Mouse (Mus musculus): ENCODE measurements around the gene Gm45716.
A peak's percentile ranks its signal among the peaks of the same experiment; 100 is the strongest.

Gm45716 gene

DNA sequence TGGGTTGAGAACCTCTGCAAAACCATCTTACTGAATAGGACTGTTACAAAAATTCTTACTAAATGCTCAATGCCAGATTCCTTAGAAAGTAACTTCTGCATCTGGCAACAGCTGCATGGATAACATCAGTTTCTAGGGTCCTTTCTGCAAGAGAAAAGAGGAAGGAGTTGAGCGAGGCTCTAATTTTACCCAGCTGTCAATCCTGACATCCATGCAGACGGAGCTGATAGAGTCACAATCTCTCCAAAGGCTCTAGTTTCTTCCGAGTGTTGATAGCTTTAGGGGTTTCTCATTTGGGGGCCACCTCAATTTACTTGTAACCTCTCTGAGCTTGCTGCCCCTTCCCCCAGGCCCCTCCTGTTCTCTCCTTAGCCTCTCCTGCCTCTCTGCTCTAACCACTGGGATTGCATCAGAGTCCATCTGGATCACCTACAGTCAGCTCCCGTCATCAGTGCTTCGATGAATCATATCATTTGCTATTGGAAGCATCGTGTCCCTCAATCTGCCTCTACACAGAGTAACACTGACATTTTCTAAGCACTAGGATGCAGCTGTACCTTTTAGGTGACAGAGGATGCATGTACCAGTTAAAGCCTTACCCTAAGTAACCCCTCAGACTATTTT is 32.7 kb downstream of the Gm45716 start:
- DNase-seq, result no peak

DNA sequence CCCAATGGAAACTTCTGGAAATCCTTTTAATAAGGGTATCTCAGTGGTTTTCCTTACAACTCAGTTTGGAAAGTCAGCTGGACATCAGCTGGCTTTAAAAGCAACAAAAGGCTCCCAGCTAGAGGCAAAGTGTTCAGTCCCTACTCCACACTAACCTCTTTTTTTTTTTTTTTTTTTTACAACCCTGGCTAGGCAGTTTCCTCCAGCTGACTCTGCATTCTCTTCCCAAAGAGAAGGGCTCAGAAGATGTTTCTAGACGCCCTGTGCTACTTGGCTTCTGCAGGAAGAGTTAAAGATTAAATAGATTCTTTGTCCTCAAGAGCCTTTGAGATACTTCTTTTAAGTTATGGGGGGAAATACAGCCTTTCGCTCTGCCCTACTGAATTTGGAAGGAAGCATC is 33.3 kb downstream of the Gm45716 start:
- DNase-seq, result no peak

DNA sequence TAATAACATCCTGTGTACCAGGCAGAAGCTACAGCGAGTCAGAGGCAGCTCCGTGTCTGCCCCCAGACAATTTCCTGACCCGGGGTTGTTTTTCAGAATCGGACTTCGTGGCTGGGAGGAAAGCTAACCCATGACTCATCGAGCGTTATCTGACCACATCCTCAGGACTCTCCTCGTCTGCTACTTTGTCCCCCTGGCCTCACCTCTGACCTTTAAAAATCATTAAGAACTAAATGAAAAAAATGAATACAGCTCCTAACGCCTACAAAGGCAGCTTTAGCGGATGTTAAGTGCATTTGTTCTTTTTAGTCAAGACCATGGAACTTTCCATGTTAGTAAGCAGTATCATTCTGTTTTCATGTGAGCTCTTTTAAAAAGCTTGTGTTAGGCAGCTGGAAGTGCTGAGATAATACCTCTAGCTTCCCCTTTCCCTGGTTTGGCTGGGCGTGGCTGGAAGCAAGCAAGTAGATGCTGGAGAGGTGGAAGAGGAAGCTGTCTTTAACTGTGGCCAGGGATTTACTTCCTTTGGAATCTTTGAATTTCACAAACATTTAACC is 37.5 kb downstream of the Gm45716 start:
- DNase-seq, result no peak

DNA sequence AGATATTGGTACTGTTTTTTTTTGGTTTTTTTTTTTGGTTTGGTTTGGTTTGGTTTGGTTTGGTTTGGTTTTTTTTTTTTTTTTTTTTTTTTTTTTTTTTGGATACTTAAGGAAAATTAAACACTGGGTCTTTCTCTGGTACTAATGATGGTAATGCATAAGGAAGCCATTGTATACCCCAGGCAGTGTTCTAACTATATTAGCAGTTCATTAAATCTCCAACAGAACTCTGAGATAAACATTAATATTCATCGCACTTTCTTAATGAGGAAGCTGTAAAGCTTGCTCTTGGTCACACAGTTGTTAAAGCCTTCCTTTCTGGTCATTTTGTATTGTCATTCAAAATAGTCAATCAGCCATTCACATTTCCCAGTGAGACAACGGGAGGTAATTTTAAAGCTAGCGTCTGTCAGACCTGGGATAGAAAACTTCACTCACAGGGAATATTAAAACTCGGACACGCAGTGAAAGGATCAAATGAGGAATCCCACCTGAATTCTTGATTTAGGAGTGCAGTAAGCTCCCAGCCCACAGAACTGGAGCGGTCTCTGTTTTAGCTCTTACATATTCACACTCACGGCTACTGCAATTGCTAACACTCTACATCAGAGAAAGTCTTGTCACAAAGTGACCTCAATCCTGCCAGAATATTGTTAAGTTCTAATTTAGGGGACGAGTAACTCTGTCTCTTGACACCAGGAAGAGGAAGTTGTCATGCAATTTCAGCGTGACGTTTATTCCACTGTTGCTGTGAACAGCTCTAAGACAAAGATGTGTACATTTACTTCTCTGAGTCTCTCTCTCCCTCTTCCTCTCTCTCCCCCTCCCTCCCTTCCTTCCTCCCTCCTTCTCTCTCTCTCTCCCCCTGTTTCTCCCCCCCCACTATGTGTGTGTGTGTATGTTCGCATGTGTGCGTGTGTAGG is 39.8 kb downstream of the Gm45716 start:
- DNase-seq, result no peak

DNA sequence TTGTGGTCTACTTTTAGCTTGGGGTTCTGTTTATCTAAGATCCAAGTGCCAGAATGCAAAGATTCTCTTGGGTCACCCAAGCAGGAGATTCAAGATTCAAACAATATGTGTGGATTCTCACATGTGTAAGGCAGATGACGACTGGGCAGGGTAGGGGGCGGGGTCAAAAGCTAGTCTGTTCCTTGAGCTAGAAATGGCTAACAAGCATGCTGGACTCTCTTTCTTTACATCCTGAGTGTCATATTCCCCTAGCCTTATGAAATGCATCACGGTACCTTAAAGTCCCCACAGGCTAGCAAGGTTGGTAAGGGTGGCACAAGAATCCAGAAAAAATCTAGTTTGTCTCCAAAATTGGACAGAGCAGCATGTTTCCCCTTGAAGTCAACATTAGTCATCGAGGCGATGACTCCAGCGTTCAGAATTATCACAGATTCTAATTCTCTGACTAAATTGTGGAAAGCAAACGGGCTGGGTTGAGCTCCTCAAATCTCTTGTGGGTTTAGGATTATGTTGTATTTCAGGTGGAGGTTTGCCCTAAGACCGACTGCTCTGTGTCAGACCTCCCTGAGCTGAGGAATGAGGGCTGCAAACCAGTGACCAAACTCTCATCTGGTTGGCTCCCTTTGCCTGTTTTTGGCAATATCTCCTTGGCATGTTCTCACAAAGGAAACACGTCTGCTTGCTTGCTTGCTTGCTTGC is 40.9 kb downstream of the Gm45716 start:
- no peak for DNase-seq

DNA sequence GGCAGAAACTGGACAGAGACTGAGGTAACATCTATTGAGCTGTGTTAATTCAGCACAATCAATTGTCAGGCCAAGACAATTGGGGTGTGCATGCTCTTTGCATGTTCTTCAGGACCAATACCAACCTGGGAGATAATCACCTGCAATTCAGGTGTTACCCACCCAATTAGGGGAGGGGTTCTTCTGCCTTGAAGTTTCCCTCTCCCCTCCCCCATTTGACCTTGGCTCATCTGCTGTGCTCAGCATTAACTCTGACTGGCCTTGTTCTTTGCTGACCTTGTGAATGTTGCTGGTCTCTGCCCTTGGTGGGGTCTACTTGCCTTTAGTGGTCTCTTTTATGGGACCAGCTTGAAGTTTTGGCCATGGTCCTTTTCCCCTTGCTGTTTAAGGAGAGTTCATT is 42.3 kb downstream of the Gm45716 start:
- DNase-seq, result no peak

DNA sequence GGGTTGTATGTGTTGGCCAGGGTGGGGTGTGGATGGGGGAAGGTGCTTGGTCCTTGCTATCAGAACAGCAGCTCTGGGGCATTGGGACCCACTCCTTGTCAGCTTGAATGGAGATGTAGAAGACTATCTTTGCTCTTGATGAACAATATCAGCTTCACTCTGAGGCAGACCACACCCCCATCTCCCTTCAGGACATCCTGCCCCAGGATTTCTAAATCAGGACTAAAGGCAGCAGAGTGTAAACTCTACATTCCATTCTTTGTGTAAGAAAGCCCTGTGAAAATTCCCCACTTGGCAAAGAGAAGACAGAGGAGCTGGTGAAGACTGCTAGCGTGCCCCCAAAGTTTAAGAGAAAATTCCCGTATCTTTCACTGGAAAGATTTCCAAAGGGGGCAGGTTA is 43.2 kb downstream of the Gm45716 start:
- no peak for DNase-seq

DNA sequence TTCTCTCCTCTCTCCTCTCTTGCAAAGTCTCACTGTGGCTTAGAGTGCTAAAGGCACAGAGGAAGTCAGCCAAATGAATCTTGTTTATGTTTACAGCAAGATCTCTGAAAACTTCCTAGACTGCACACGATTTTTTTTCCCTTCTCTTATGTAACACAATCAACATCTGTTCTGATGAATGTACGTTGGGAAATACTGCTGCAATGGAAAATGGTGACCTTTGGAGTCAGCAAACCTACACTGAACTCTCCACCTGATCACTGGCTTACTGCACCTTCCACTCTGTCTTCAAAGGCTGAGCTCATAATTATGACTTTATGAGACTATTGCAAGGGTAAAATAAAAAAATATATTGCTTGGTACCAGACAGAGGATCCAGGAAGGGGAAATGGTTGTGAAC is 44.1 kb downstream of the Gm45716 start:
- no peak for DNase-seq

DNA sequence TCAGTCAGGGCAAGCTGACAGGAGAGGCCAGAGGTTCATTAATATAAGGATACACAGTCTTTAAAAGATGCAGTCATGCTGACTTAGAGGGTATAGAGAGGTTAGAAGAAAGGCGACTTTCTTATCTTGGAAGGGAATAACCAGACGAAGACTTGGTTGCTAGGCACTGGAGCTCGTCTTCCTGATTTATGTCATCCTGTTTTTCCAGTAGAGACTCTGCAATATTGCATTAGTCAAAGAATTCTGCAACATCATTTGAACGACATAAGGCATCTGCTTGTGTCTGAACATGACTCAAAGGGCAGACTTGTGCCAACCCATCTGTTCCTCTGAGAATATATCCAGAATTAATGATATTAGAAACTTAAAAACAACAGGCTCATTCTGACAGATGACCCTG is 45.2 kb downstream of the Gm45716 start:
- DNase-seq, result no peak

DNA sequence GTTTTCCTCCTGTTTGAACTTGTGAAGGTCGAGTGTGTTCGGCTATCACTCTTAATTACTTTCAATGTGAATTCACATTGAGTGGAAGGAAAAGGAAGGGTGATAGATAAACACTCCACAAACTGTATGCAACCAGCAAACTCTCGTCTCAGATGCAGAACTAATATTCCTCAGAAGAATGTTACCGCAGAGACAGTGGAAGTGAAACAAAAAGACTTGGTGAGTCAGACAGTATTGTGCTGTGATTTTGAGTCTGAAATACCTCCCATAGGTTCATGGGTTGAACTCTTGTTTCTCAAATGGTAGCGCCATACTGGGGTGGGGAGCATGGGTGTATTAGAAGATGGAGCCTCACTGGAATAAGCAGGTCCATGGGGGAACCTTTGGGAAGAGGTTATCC is 47.7 kb downstream of the Gm45716 start:
- no peak for DNase-seq

DNA sequence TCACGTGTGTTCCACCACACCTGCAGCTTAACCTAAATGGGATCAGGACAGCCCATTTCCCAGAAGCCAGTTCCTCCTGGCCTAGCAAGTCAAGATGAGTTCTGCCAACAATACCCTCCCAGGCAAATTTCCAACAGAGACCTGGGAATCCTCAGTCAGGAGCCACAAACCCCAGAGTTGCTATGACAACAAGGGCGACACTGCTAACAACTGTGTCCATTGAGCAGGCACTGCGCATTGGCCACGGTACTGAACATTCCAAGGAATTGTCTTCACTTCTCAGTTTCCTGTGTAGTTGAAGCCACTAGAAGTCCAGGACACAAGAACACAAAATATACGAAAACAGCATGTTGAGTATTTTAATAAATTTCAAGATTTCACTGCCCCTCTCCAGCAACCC is 50.1 kb downstream of the Gm45716 start:
- no peak for DNase-seq

DNA sequence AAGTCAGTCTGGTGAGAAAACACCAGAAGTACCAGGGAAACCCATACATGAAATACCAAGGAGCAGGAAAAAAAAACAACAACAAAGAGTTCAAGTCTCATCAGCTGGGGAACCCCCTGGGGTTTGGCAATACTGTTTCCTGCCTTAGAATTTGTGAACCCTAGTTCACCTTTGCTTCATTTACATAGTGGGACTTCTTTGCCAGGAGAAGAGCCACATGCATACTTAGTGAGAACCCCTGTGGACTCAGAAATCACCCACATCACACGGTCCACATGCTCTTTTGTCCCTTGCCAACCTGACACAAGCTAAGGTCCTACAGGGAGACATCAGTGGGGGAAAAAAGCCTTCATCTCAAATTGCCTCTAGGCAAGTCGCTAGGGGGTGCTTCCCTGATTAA is 51.2 kb downstream of the Gm45716 start:
- DNase-seq, result no peak

DNA sequence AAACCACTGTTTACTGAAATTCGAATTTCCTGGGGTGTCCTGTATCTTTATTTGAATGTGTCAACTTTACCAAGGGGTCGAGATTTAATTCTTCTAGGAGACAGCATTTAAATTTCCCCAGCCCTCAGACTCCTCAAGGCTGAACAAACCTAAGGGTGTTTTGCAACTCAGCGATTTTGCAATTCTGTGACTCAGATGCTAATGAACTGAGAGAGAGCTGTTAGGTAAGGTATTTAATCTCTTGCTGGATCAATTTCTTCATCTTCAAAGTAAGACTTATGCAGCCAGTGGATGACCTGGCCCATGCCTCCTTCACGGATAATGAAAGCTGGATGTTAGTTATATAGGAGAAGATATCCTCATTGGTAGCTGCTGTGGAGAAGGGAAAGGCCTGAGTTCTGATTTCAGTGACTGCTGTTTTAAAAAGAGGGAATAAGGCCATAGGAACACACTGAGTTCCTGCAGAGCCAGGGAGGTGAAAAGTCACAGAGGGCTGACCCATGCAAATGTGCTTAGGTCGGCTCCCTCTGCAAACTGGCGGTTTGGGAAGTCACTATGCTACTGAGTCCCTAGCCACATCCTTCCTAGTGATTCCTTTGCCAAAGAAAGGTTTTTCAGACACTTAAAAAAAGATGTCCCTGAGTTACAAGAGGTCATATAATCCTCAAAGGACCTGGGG is 53.3 kb downstream of the Gm45716 start:
- DNase-seq, result no peak

DNA sequence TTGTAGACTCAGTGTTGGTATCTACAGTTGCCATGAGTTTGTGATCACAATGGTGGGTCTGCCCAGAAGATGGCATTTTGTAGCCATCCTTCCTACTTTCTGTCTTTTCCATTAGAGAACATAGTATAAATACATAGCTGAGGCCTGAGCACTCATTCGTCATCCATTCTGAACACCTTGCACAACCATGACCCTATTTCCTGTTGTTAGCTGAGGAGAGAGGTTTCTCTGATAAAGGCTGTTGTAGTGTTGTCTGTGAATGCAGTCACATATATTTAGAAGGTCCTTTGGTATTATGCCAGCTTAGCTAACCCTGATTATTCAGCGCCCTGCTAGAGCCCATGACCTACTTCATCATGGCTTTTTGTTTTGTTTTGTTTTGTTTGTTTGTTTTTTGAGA is 54.4 kb downstream of the Gm45716 start:
- DNase-seq, result no peak

DNA sequence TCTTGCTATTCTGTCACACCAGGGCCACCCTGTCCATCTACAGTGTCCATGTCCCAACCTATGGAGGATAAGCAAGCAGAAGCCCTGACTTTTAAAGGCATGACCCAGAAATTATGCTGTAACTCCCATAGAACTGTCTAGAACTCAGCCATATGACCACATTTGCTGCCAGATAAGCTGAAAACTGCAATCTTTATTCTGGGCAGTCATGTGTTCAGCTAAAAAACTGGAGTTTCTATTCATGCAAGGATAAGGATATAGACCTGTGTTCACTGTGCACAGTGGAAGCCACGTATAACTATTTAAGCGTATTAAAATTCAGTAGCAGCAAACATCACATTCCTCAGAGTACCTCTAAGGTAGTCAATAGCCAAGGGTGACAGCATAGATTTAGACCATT is 55.8 kb downstream of the Gm45716 start:
- no peak for DNase-seq

DNA sequence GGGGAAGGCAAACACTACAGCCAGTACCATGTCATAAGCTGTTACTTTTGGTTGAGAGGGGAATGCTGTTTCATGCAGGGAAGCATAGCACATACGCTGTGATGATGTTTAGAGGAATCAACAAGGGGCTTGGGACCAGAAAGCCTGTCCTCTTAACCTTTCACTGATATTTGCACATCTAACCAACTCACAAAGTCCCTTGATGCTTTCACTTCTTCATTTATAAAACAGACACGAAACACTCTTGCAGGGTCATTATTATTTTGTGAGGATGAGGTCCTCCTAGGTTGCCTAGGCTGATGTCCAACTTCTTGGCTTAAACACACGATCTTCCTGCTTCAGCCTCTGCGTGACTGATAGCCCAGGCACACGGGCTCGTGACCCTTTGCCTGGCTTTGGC is 58.1 kb downstream of the Gm45716 start:
- no peak for DNase-seq

DNA sequence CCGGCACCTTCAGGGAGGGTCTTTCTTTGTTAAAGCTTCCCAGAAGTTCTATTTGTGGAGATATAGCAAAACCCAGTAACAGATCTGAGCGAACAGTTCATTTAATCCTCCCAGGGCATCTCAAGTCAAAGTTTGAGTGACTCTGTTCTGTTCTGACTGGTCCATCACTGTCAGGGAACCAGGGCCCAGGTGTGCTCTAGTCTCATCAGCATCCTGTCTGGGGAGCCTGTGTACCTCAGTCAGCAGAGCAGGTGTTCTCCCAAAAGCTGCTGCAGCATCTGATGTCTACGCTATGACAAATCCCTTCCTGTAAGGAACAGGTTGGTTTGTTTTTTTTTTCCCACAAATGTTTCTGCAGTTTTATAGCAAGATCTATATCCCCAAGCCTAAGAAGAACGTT is 59.2 kb downstream of the Gm45716 start:
- no peak for DNase-seq

DNA sequence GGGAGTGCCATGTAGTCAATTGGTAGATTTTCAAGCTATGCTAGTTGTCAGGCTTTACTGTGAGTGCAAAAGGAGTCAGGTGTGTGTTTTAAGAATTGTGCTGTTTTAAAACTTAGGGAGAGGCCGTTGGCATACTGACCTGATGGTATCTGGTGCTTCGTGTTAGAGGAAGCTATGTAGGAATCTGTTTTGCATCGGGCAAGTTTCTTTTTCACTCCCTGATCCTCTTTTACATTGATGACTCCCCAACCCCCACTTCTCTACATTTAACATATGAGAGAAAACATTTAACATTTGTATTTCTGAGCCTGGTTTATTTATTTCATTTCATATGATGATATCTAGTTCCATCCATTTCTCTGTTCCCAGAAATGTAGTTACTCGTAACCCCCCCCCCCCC is 60.3 kb downstream of the Gm45716 start:
- no peak for DNase-seq

DNA sequence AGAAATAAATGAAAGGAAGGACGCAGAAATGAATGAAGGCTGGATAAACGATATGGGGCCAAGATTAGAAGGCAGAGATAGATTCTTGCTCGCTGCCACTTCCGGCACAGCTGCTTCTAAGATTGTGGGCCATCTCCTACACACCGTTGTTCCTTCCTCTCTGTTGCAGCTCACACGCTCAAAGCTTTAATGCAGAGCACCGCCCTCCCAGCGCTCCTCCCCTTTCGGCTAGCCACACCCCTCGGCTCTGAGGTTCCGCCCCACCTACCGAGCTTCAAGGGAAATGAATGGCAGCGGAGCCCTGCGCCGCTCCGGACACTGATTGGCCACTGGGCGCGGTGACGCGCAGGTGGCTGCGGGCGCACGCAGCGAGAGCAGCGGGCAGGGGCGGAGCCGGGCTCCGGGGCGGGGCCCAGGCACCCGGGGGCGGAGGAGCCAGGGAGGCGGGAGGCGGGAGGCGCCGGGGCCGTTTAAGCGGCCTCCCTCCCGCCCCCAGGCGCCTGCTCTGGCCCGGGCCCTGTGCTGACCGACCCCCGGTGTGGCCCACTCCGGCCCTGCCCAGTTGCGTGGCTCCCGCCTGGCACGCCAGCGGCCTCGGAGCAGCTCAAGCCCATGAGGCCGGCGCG is 61.7 kb downstream of the Gm45716 start, which contains the start of gene Mmd:
Gene Mmd (plus strand): TSS at position 432 of the 626 bp plus-strand sequence.
- DNase-seq, result peak; percentile 99

DNA sequence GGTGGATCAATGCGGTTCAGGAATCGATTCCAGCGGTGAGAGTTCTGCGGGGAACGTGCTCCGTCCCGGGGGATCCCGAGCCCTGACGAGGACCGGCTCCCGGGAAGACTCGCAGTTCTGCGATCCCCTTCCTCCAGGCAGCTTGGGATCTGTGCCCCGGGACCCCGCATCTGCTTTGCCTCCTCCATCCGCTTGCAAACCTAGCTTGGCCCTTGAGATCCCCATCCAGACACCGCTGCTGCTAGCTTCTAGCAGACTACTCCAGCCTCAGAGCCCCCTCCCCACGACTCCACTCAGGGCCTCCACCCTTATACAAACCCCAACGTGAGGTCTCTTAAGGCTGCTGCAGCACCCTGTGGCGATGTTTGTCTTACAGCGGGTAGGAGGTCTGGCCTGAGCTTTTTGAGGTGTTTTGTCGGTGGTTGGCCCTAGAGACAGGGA is 62.2 kb downstream of the Gm45716 start:
- DNase-seq, result peak; percentile 47

DNA sequence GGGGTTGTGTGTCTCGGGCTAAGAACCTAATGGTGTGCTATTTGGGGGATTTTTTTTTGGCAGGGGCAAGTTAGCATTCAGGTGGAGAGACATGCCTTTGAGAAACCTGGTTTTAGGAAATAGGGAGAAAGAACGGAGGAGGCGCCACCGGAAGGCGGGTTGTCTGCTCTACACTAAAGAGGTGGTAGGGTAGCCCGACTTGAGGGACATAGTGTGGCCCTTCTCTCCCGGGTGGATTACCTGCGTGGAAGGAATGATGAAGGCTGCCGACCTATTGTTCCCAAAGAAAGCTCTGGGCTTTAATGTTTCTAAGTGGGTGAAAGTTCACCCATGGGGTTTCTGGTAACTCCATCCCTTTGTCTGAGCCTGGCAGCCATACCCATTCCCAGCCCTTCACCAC is 62.7 kb downstream of the Gm45716 start:
- DNase-seq, result peak; percentile 38

DNA sequence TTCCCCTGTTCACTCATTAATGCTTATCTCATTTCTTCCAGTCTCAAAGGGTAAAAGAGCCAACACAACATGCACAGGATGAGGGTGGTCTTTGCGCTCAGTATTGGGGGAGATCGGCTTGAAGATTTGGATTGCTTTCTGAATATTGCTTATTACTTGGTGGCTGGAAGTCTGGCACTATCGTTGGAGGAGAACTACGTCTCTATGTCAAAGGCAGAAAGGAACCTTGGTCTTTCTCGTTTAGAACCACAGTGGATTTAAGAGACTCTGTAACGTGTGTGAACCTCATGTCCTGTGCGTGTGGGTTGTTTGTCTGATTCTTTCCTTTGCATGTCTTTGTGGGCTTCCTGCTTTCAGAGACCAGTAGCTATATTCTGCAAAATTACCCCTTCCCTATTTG is 63.2 kb downstream of the Gm45716 start:
- no peak for DNase-seq

Measured in cerebellum, adult 9-10 months (tissue).